Mouse (Mus musculus) lung, postnatal 4 days (tissue): ENCODE results near the gene Nme7.

Experiments used
- DNase-seq, 2 experiments: peaks; one replicate each; pipeline ENCODE4 v3.0.0; 2021

Gene Nme7

DNA sequence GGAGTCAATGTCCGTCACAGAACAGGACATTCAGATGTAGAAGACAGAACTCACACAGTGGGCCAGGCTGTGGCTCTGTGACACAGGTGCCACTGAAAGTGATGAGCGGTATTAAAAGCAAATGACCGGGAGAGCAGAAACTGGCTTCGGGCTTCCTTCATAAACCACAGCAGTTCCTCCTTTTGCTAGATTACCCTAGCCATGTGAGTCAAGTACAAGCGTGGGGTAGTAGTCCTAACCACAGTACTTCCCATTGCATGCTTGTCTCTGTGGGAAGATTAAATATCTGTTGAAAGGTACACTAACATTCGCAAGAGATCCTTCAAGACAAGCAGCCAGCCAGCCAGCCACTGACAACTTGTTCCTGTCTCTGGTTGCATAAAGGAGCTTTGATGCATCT is 136.3 kb downstream of the Nme7 start:
- no peak for DNase-seq

GRCm38 (mm10) chr1:164440708-164441407 is 136.9 kb downstream of the Nme7 start:
- no peak for DNase-seq

GRCm38 (mm10) chr1:164441408-164441974 is 137.6 kb downstream of the Nme7 start:
- no peak for DNase-seq

DNA sequence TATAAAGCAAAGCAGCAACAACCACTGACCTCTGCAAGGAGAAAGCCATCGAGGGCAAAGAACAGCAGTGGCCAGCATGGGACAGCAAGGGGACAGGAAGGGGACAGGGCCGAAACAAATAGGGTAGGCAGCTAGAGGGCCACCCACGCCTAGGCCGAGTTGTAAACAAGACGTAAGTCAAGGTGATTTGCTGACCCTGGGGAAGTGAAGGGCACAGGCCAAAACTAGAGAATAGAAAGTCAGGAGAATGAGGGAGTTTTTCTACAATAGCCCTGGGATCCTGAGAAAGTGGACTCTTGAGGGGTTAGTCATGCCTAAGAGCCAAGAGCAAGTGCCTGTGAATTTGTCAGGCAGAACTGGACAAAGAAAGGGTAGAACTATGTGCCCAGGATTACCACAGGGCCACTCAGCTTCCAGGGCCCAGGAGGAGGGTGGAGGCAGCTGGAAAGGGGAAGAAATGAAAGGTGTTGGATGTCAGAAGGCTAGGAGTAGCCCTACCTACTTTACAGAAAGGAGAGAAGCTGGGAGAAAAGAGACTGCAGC is 141.8 kb downstream of the Nme7 start:
- no peak for DNase-seq

- DNase-seq = no peak
Measured at GRCm38 (mm10) chr1:164446535-164446934, 142.6 kb downstream of the Nme7 start.

DNA sequence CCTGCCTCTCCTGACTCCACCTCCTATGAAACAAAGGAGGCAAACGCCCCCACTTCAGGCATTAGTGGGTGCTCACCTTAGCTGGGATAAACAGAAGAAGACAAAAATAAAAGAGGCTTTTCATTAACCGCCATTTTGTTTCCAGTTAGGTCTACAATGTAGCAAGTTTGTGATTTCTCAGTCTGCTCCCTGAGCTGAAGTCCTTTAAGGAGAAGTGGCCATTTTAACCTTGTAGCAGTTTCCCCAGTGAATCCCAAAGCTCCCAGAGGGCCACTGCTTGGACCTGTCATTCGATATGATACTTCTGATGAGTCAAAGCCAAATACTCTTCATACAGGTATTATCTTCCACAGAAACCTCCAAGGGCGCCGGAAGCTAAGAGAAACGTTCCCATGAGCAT is 143.6 kb downstream of the Nme7 start:
- no peak for DNase-seq

- no peak for DNase-seq
Measured at GRCm38 (mm10) chr1:164449626-164450025, 145.7 kb downstream of the Nme7 start.

GRCm38 (mm10) chr1:164450231-164450630 is 146.3 kb downstream of the Nme7 start:
- DNase-seq = no peak

DNA sequence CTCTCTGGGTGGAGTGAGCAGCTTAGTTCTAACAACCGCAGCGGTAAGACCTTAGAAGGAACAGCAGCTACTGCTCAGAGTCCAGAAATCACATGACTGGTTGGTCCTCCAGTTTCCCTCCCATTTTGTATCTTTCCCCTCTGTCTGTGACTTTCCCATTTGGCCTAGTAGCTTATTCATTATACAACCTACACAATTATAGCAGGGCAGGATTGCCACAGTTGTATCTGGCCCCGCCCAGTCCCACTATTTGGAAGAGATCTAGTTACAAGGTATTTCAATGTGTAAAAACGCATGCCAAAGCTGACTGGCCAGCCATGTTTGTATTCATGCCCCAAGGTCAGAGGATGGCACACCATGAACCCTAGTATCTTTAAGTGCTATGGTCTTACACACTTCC is 146.7 kb downstream of the Nme7 start:
- no peak for DNase-seq

DNA sequence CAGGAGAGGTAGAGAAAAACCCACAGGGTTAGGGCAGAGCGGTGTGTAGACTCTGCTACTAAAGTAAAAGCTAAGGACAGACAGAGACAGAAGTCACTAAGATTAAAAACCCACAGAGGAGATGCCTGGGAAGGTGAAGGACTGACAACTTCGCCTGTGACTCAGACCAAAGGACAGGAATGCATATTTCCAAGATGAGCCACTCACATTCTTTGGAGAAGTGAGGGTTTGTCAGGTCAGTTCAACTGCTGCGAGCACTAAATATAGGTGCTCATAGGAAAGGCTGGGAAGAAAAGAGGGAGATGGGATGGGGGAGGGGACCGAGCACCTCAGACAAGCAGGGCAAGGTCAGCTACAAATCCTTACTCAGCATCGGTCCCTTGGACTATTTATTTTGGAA is 147.4 kb downstream of the Nme7 start:
- DNase-seq = no peak

- DNase-seq = no peak
Measured at GRCm38 (mm10) chr1:164452580-164452979, 148.7 kb downstream of the Nme7 start.

DNA sequence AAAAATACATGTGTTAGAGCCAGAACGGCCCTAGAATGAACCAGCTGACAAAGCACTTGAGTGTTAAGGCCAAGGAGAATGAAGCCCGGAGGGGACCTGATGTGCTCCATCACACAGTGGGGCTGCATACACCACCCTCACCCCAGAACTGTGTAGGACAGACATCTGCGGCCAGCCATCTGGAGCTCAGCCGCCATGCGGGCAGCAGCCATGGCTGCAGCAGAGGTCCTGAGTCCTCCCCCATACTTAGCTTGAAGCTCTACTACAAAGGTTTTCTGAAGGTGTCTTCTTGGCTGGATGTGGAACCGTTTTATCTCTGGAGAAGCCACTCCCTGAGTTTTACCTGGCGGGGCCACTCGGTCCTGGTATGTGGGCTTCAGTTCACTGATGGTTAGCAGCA is 149.2 kb downstream of the Nme7 start:
- DNase-seq = no peak

DNA sequence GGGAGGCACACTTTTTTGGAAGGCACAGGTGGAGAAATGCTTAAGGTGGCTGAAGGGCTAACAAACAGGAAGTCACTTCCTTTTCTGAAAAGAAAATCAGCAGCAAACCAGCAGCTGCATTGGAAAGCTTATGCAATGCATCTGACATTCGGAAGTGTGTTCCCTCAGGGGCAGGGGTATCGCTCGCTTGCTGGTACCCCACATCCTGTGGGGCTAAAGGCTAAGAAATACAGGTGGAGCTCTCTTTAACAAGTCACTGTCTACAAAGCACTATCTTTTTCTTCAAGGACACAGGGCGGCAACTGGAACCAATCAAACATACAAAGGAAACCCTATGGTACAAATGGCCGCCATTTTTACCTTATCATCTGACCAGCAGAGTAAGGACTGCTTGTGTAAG is 149.8 kb downstream of the Nme7 start:
- no peak for DNase-seq

- peak; percentile 48 to 54 for DNase-seq
Measured at GRCm38 (mm10) chr1:164454747-164455400, 151.0 kb downstream of the Nme7 start.

DNA sequence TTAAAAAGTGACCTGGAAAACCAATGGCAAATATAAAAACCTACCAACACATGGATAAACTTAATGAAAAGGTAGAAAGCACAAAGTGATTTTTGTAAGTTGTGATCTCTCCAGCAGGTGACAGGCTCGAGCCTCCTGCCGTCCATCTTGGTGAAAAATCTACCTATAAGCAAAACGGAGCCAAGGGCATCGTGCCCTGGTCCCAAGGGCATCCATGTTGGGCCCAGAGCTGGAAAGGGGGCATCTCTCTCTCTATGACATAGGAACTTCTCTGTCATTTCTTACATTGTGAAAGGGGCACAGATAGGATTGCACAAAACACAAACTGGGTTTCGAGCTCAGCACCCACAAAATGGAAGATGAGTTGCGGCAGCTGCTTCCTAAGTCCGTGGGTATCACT is 151.7 kb downstream of the Nme7 start:
- DNase-seq = no peak

GRCm38 (mm10) chr1:164456065-164456464 is 152.1 kb downstream of the Nme7 start:
- peak; percentile 71 to 86 for DNase-seq

DNA sequence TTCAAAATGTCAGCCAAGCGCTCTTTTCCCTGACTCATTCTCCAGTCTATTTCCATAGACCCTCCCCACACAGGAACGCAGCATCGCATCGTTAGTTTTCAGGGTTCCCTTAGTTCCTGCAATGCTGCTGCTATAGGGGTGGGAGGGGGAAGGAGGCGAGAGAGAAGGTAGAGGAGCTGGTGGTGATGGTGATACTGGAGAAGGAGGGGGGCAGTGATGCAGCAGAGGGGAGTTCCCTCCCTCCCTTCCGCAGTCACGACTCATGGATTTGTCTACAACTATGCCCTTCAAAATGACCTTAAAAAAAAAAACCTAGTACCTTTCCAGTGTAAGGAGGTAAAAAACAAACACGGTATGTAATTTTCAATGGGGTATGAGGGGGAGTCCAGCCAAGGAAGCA is 152.8 kb downstream of the Nme7 start:
- DNase-seq = no peak

- DNase-seq = peak; percentile 70 to 82
Measured at GRCm38 (mm10) chr1:164457531-164458244, 153.8 kb downstream of the Nme7 start.

- peak; percentile 87 to 93 for DNase-seq
Measured at GRCm38 (mm10) chr1:164458245-164458613, 154.3 kb downstream of the Nme7 start, which contains the start of gene Atp1b1. Gene Atp1b1, minus strand, starts transcription at chr1:164458355.

DNA sequence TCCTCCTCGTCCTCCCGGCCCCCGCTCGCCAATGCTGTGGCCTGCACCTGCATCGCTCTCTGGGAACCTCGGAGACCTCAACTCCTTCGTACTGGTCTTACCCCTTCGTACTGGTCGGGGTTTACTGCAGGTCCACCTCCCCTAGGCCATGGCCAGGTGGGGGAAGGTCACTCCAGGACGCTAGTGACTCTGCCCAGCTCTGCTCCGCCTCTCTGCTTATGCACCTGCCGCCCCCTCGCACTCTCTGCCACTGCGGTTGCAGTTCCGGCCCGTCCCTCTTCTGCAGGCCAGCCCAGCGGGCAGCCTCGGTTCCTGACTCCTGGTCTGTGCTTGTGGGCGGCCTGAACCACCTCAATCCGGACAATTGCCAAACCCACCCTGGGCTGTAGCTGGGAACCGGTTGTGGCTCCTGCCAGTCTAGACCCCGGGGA is 154.7 kb downstream of the Nme7 start:
- DNase-seq = peak; percentile 76 to 88

DNA sequence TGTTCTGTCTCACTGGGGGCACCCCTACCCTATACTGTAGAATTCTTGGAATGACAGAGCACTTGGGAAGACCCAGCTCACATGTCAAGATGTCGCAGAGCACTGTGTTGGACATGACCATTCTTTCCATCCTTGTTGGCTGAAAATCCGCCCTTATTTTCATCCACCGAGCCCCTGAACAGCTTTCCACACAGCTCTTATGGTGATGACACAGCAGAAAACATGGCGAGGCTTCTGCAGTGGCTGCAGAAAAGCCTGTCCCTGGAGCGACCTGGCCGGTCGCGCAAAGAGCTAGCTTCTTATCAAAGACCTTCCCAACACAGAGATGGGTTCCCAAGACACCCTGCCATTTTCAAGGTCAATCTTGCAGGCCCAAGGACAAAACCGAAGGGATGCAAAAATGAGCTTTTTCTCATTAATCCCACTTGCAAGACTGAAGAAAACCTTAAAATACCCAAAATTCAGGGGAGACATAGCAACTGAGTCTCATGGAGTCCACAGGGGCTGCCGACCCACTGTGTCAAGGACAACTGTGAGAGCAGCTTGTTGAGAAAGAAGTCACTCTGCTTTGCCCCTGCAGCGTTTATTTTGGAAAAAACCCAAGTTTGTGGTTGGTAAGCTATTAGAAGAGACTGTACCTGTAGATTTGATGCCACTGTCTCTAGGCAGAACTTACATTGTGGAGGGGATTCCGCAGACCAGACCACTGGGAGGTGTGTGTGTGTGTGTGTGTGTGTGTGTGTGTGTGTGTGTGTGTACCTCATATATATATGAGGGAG is 155.4 kb downstream of the Nme7 start:
- DNase-seq = no peak

DNA sequence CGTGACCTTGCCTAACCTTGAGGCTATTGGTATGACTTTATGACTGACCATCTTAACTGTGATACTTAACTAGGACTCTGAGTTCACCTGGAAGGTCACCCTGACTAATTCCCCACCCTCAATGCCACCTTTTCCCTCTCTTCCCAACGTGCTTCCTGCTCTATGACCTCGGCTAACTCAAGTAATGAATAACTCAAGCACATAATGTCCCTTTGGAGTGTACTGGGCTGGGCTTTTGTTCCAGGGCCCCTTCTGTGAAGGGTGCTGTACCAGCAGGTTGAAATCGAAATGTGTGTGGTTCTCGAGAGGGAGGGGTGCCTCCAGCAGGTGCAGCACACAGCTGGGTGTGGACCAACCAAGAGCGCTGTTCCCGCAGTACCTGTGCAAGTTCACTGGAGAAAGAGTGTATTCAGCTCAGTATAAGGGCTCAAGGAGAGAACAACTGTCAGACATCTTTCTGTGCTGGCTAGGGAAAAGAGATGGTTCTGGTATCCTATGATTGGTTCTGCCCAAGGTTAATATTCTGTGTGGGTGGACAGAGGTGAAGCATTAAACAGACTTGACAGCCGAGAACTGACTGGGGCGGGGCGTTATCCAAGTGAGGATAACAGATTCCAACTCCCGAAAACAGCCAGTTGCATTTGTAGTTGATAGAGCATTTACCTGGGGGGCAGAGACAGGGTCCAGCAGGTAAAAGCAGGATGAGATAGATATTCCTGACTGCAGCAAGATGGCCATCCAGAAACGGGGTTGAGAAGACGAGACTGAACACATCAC is 157.2 kb downstream of the Nme7 start:
- DNase-seq = peak in 1 of 2 experiments; percentile 64
